Mouse (Mus musculus) ES-E14 (cell line): ENCODE results near the gene Acpp. TPM values are rescaled to one million over a fixed set of nuclear protein-coding genes. Genes with fewer than 3 reads are reported as not detected.
A peak's percentile ranks its signal among the peaks of the same experiment; 100 is the strongest.

Source experiments
- DNase-seq: peaks from one replicate; pipeline ENCODE4 v3.0.0-alpha.2; 2013; ENCODE audit warnings: low read depth, low spot score
- H3K27ac ChIP-seq: 2 replicates; pipeline ENCODE4 v1.5.1; 2012; ENCODE audit warnings: low read depth, mild to moderate bottlenecking, low read length, moderate library complexity, mixed read lengths; ENCODE audit not compliant: poor library complexity, insufficient read depth, severe bottlenecking
- H3K36me3 ChIP-seq: 2 replicates; pipeline ENCODE4 v1.6.1; 2012; ENCODE audit warnings: mild to moderate bottlenecking, low read length, moderate library complexity, mixed read lengths; ENCODE audit not compliant: control insufficient read depth, poor library complexity, insufficient read depth, severe bottlenecking
- H3K4me1 ChIP-seq, 2 experiments: fragments of 150-350 bp in 1 of 2; sonication (generic) in 1 of 2; 2 replicates each; pipeline ENCODE4 v1.6.1; 2012; ENCODE audit warnings: low read length in 2 of 2, mild to moderate bottlenecking in 1 of 2, mixed read lengths in 1 of 2; ENCODE audit not compliant: control insufficient read depth in 2 of 2, insufficient read depth in 2 of 2, poor library complexity in 1 of 2
- H3K4me3 ChIP-seq, 2 experiments: fragments of 150-350 bp in 1 of 2; sonication (generic) in 1 of 2; 2 replicates each; pipeline ENCODE4 v1.5.1; 2012; ENCODE audit warnings: low read length in 2 of 2, low read depth in 1 of 2, mild to moderate bottlenecking in 1 of 2, mixed read lengths in 1 of 2; ENCODE audit not compliant: insufficient read depth in 1 of 2, poor library complexity in 1 of 2, severe bottlenecking in 1 of 2
- H3K9ac ChIP-seq: 2 replicates; pipeline ENCODE4 v1.6.1; 2012; ENCODE audit warnings: low read depth, mild to moderate bottlenecking, low read length, mixed read lengths; ENCODE audit not compliant: poor library complexity, insufficient read depth, severe bottlenecking
- H3K9me3 ChIP-seq: fragments of 150-350 bp; sonication (generic); 2 replicates; pipeline ENCODE4 v1.6.1; 2012; ENCODE audit warnings: low read depth, mild to moderate bottlenecking, low read length; ENCODE audit not compliant: control insufficient read depth, insufficient read depth
- CHD2 ChIP-seq: IDR thresholded peaks from 2 replicates; pipeline ENCODE4 v1.6.1; 2014; ENCODE audit warnings: mild to moderate bottlenecking, low read depth, low read length, inconsistent platforms
- HCFC1 ChIP-seq: IDR thresholded peaks from 2 replicates; pipeline ENCODE4 v1.6.1; 2012; ENCODE audit warnings: low read length, inconsistent platforms, borderline replicate concordance; ENCODE audit not compliant: insufficient read depth
- MAFK ChIP-seq: IDR thresholded peaks from 2 replicates; pipeline ENCODE4 v1.6.1; 2014; ENCODE audit warnings: mild to moderate bottlenecking, low read depth, low read length, inconsistent platforms; ENCODE audit not compliant: insufficient read depth
- ZC3H11A ChIP-seq: IDR thresholded peaks from 2 replicates; pipeline ENCODE4 v1.6.1; 2012; ENCODE audit warnings: low read depth, mild to moderate bottlenecking, inconsistent platforms, low read length, borderline replicate concordance
- ZNF384 ChIP-seq: IDR thresholded peaks from 2 replicates; pipeline ENCODE4 v1.6.1; 2012; ENCODE audit warnings: low read depth, low read length, inconsistent platforms
- in situ Hi-C, 2 experiments: fragments of 600-800 bp; cut with MboI; formaldehyde crosslinking; loops; one replicate each; pipeline ENCODE4 v1.15.1; 2025; ENCODE audit warnings: low sequenced_read_pairs in 2 of 2, inconsistent platforms in 1 of 2; ENCODE audit not compliant: unreplicated experiment in 2 of 2
- total RNA-seq: library from RNA; depleted of rRNA; stranded (reverse); fragments of 300-350 nt; gene quantifications from 2 replicates; pipeline ENCODE4 v1.2.3, GENCODE M21; 2012

Acpp gene
- total RNA-seq, 1 experiment = 2.5 TPM

DNA sequence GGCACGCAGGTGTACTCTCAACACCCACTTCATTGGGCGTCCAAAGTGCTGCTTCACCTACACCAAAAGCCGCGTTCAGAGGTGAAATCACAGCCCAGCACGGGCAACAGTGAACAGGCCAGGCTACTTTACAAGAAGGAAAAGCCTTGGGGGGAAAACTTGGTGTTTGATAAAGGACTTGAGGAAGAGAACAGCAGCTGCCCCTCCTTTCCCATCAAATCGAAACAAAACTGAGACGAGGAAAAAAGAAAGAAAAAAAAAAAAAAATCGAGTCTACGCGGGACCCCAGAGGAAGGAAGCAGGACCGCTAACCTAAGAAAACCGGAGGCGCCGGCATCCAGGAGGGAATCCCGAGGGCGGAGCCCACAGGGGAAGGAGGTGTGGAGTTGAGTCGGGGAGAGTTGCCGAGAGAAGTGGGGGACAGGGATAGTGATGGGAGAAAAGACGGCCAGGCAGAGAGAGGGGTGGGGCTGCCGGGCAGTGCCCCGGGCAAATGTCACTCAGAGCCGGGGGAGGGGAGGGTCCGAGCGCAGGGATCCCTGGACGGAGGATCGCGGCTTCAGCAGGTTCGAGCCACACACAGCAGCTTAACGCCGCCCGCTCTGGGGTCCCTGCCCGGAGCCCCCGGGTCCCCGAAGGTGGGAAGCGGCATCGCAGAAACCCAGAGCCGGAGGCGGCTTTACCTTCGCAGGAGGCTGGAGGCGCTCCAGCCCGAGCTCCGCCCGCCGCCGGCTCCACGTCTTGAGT, 75.4 kb downstream of the Acpp start:
- Histone ChIP-seq H3K36me3 (no peaks in the 10 kb centered on the region), H3K4me1 (peaks cover 6 to 7% of the 10 kb centered on the region in 2 experiments; a peak in 1 of 4 replicates), H3K27ac (peak overlapping the region; percentile 73), H3K4me3 (peak overlapping the region; percentile 85 to 87), H3K9me3 (no peaks in the 10 kb centered on the region), H3K9ac (peak overlapping the region; percentile 91)
- in situ Hi-C loops = no loop called here
- TF ChIP-seq MAFK = no peak
- TF ChIP-seq HCFC1 = no peak
- no peak for TF ChIP-seq CHD2
- TF ChIP-seq ZNF384 = peak; percentile 42; the same call in 1 of the 2 replicates
- DNase-seq = peak; percentile 38

DNA sequence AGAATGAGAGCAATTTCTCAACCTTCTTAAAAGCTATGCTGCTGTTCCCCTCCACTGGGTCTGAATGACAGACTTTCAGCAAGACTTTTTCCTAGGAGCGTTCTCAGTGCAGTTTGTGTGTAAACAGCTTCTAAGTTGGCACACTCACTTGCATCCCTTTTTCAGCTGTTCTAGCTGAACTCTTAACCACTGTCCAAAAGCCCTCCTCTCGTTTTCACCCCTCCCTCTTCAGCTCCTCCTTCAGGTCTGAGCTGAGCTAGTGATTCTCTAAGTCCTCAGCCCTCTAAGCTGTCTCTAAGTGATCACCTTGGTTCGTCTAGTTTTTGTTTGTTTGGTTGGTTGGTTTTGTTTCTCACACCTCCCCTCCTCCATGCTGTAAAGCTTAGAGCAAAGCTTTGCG, 77.2 kb downstream of the Acpp start:
- no peaks in the 10 kb centered on the region for H3K36me3 ChIP-seq
- H3K9me3 ChIP-seq = no peaks in the 10 kb centered on the region
- no peak overlapping the region for H3K27ac ChIP-seq
- in situ Hi-C loops = no loop called here
- no peak overlapping the region for H3K9ac ChIP-seq
- no peak for DNase-seq
- TF ChIP-seq ZNF384 = no peak
- no peak for TF ChIP-seq CHD2
- TF ChIP-seq MAFK = no peak
- TF ChIP-seq HCFC1 = no peak
- TF ChIP-seq ZC3H11A = no peak
- H3K4me1 ChIP-seq = peaks cover 6 to 11% of the 10 kb centered on the region in 2 experiments; a peak in 3 of 4 replicates
- no peak overlapping the region for H3K4me3 ChIP-seq

DNA sequence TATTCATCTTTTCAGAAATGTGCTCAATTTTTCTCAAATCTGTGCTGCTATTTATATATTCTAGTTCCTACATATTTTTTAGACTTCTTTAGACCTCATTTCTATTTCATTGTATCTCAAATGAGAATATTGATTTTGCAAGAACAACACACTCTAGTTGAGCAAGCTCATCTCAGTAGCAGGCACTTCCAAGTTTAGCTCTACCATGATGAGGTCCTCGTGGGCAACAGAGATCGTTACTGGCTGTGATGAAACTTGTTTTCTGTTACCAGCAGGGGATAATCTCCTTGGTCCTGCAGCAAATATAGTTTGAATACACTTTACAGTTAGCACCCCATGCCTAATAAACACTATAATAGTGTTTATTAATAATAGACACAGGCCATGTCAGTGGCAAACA, 81.5 kb downstream of the Acpp start:
- in situ Hi-C loops = no loop called here
- no peak for DNase-seq
- H3K4me3 ChIP-seq = no peak overlapping the region

DNA sequence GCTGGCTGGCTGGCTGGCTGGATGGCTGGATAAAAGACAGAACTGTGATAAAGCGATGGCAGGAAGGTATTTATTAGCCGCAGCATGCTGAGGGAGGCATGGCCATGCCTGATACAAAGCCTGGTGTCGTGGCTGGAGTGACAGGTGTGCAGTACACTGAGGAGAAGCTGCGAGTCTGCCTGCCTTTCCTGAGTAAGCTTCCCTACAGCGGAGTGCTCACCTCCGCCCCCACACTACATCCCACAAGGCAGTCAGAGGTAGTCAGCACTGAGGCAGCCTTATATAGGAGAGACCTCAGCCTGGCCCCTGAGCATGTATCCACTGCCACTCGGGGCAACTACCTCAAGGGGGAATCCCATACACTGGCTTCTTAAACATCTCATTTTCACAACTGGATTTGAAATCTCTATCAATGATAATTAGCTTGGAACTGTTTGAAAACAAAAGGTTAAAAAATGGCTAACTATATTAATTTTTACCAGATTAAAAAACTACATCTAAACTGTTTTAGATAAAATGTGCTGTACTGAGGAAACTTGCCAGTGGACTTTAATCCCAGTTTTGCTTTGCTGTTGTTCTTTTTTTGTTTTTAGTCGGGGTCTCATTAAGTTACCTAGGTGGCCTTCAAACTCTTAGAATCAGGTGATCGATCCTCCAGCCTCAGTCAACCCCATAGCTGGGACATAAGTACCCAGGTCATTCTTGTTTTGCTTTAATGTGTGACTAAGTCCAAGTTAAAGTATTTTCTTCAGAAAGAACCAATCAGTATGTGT, 83.0 kb downstream of the Acpp start:
- H3K9ac ChIP-seq = peak overlapping the region; percentile 5; the same call in 1 of the 2 replicates
- in situ Hi-C loops = no loop called here
- H3K27ac ChIP-seq = no peak overlapping the region
- no peaks in the 10 kb centered on the region for H3K9me3 ChIP-seq
- no peak for DNase-seq
- H3K4me1 ChIP-seq = peaks cover 0 to 18% of the 10 kb centered on the region in 2 experiments; a peak in 3 of 4 replicates
- H3K36me3 ChIP-seq = no peaks in the 10 kb centered on the region; the same call in 1 of the 2 replicates
- no peak for TF ChIP-seq CHD2
- no peak for TF ChIP-seq ZC3H11A
- TF ChIP-seq ZNF384 = no peak
- no peak for TF ChIP-seq MAFK
- no peak for TF ChIP-seq HCFC1
- H3K4me3 ChIP-seq = no peak overlapping the region

More for the DNA sequence above, 81.5 kb downstream of the Acpp start:
- H3K9ac ChIP-seq = no peak overlapping the region
- peaks cover 0 to 22% of the 10 kb centered on the region in 2 experiments; a peak in 3 of 4 replicates for H3K4me1 ChIP-seq
- no peak overlapping the region for H3K27ac ChIP-seq
- no peaks in the 10 kb centered on the region for H3K9me3 ChIP-seq
- TF ChIP-seq CHD2 = no peak
- TF ChIP-seq ZNF384 = no peak
- no peak for TF ChIP-seq HCFC1
- TF ChIP-seq MAFK = no peak
- no peak for TF ChIP-seq ZC3H11A
- no peaks in the 10 kb centered on the region; the same call in 1 of the 2 replicates for H3K36me3 ChIP-seq
